Mouse (Mus musculus): ENCODE measurements at regions not wholly inside any gene's neighbourhood (a gene's known extent, or its start where the extent isn't known, plus 50 kb on each side); places are given as distances from the start of the nearest gene placed in this dataset.

GRCm38 (mm10) chr11:17461701-17462100, 204.3 kb downstream of the C1d start:
- DNase-seq (ENCODE audit: low spot score in 2 of 2), result no peak

- no peak for DNase-seq (ENCODE audit: low spot score in 2 of 2)
Measured at GRCm38 (mm10) chr11:17464875-17465274, 207.5 kb downstream of the C1d start.

GRCm38 (mm10) chr11:17468431-17469165, 211.2 kb downstream of the C1d start:
- no peak for DNase-seq (ENCODE audit: low spot score in 2 of 2)

GRCm38 (mm10) chr11:17481436-17481996, 224.1 kb downstream of the C1d start:
- DNase-seq (ENCODE audit: low spot score in 2 of 2), result no peak

GRCm38 (mm10) chr11:17483849-17484441, 226.6 kb downstream of the C1d start:
- no peak for DNase-seq (ENCODE audit: low spot score in 2 of 2)

- no peak for DNase-seq (ENCODE audit: low spot score in 2 of 2)
Measured at GRCm38 (mm10) chr11:17501120-17502043, 244.0 kb downstream of the C1d start.

GRCm38 (mm10) chr11:17502052-17502451, 244.7 kb downstream of the C1d start:
- no peak for DNase-seq (ENCODE audit: low spot score in 2 of 2)

- DNase-seq (ENCODE audit: low spot score in 2 of 2), result no peak
Measured at GRCm38 (mm10) chr11:17522220-17522919, 265.0 kb downstream of the C1d start.

- no peak for DNase-seq (ENCODE audit: low spot score in 2 of 2)
Measured at GRCm38 (mm10) chr11:17523329-17523728, 265.9 kb downstream of the C1d start.

- no peak for DNase-seq (ENCODE audit: low spot score in 2 of 2)
Measured at GRCm38 (mm10) chr11:17524985-17525775, 267.8 kb downstream of the C1d start.

GRCm38 (mm10) chr11:17526476-17526875, 269.1 kb downstream of the C1d start:
- no peak for DNase-seq (ENCODE audit: low spot score in 2 of 2)

- no peak for DNase-seq (ENCODE audit: low spot score in 2 of 2)
Measured at GRCm38 (mm10) chr11:17528609-17529008, 271.2 kb downstream of the C1d start.

GRCm38 (mm10) chr11:17533706-17534105, 276.3 kb downstream of the C1d start:
- no peak for DNase-seq (ENCODE audit: low spot score in 2 of 2)

- DNase-seq (ENCODE audit: low spot score in 2 of 2), result no peak
Measured at GRCm38 (mm10) chr11:17546286-17546685, 288.9 kb downstream of the C1d start.

GRCm38 (mm10) chr11:17549148-17549547, 291.8 kb downstream of the C1d start:
- DNase-seq (ENCODE audit: low spot score in 2 of 2), result no peak

GRCm38 (mm10) chr11:17555276-17555675, 297.9 kb downstream of the C1d start:
- DNase-seq (ENCODE audit: low spot score in 2 of 2), result no peak

- no peak for DNase-seq (ENCODE audit: low spot score in 2 of 2)
Measured at GRCm38 (mm10) chr11:17591780-17592487, 334.6 kb downstream of the C1d start.

- DNase-seq (ENCODE audit: low spot score in 2 of 2), result no peak
Measured at GRCm38 (mm10) chr11:17603726-17604493, 346.5 kb downstream of the C1d start.
